In the genomic region with DNA sequence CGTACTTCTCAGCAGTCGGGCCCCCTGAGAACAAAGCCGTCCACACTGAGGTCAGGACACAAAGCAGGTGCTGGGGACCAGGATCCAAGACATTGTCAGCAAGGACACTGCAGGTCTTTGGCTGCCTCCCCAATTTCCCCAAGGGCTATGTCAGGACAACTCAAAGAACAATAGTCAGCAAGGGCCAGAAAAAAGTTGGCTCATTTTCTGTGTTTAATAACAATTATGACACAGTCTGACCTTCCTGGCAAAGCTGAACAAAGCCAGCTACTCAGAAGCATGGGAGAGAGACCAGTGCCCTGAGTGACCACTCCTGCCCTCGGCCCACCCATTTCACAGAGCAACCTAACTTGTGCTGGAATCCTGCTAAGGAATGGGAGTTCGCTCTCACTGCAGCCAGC, we compare ENCODE assay signal across 10 mouse cellular contexts. TPM values are rescaled to one million over a fixed set of nuclear protein-coding genes. Genes with fewer than 3 reads are reported as not detected.
DNase-seq lines count a peak whose midpoint lies in the region; ATAC-seq lines count a peak whose summit lies in the region.
"Had no signal": no experiment of that assay in that cellular context is flagged by ENCODE, and none has a peak within 500 bp of the region (broad histone marks: within the 10 kb centered on the region; RNA-seq: fewer than 3 reads in every experiment).

No protein-coding gene starts in this region.

- no peaks in the 10 kb centered on the region for H3K4me1 ChIP-seq in kidney, embryonic 14.5 days (ENCODE audit: control insufficient read depth, insufficient read depth, low read length)

- peak; percentile 51 for DNase-seq in kidney, adult 18-20 months
- DNase-seq in cerebellum, adult 11-12 months: peak; percentile 65
- peak; percentile 90 for DNase-seq in heart, adult 8-10 months (ENCODE audit: low spot score)
- peak; percentile 71 for DNase-seq in lung, postnatal 14 days
- DNase-seq in frontal cortex, postnatal 14 days (ENCODE audit: low spot score in 2 of 2): no peak
- DNase-seq in layer of hippocampus, adult 9-10 months (ENCODE audit: low spot score): no peak

- peaks cover 43% of the 10 kb centered on the region for H3K36me3 ChIP-seq in kidney, embryonic 14.5 days (ENCODE audit: control insufficient read depth, insufficient read depth, low read length)

- H3K27ac ChIP-seq in kidney, embryonic 14.5 days (ENCODE audit: low read depth, low read length): no peak overlapping the region
- H3K27ac ChIP-seq: macrophage had no signal

- no peak for ATAC-seq in kidney, embryonic 14.5 days (ENCODE audit: low FRiP score, low TSS enrichment)
- no peak for ATAC-seq in frontal cortex, adult (ENCODE audit: low TSS enrichment)

- no peaks in the 10 kb centered on the region for H3K27me3 ChIP-seq in kidney, embryonic 14.5 days (ENCODE audit: control insufficient read depth, insufficient read depth, low read length)

- no peak overlapping the region for H3K4me2 ChIP-seq in kidney, embryonic 14.5 days (replicated peaks; ENCODE audit: low read depth, low read length)

- WGBS in kidney, embryonic 14.5 days: 83% methylated on average over 5 of the region's 5 CpGs

- no peak overlapping the region for H3K4me3 ChIP-seq in kidney, embryonic 14.5 days (ENCODE audit: low read length)

- H3K9ac ChIP-seq in kidney, embryonic 14.5 days (ENCODE audit: low read depth, low read length): no peak overlapping the region

- H3K9me3 ChIP-seq in kidney, embryonic 14.5 days (ENCODE audit: control insufficient read depth, low read length): no peaks in the 10 kb centered on the region
- H3K9me3 ChIP-seq: G1E had no signal

RNA-seq across cellular contexts. Expression of a gene that starts 35.3 kb away (rescaled TPM):
- polyA plus RNA-seq in kidney, embryonic 14.5 days (2014; fragmentation: Nextera tagmentation; extraction: Ambion mirVana): 32.9 and 60.3 TPM in 2 replicates
- 10 to 100 TPM; 44.8 to 66.1 (median 52.9) TPM for total RNA-seq in heart, adult 8-10 months (2022)

Comparison
In these comparisons a context has a peak if more than half of its experiments do, and no peak if none do; other contexts are left out.
1. DNase-seq: peak in kidney, adult 18-20 months (single experiment), cerebellum, adult 11-12 months (single experiment), heart, adult 8-10 months (single experiment) and lung, postnatal 14 days (single experiment); none in frontal cortex, postnatal 14 days (0 of 2) and layer of hippocampus, adult 9-10 months (single experiment).